23 mouse cellular contexts compared by ENCODE assay signal in genomic region chr4:77251188-77251587, GRCm38 (mm10).
"Had no signal": no experiment of that assay in that cellular context is flagged by ENCODE, and none has a peak within 500 bp of the region (broad histone marks: within the 10 kb centered on the region; RNA-seq: fewer than 3 reads in every experiment).

No protein-coding gene starts in this region.

- H3K9me3 ChIP-seq: heart, embryonic 13.5 days; heart, embryonic 15.5 days; hindbrain, embryonic 15.5 days; limb, embryonic 10.5 days; limb, embryonic 12.5 days had no signal

- ATAC-seq: forebrain, postnatal 0 days; intestine, embryonic 16.5 days had no signal

- H3K27me3 ChIP-seq: heart, embryonic 13.5 days; heart, embryonic 15.5 days; hindbrain, embryonic 15.5 days; limb, embryonic 12.5 days had no signal

- H3K9ac ChIP-seq: forebrain, postnatal 0 days; heart, embryonic 13.5 days; heart, embryonic 15.5 days; hindbrain, embryonic 15.5 days; limb, embryonic 12.5 days had no signal

- H3K4me1 ChIP-seq: heart, embryonic 13.5 days; heart, embryonic 15.5 days; hindbrain, embryonic 15.5 days; limb, embryonic 10.5 days; limb, embryonic 12.5 days had no signal

- H3K27ac ChIP-seq: heart, adult 2 months; heart, embryonic 13.5 days; heart, embryonic 15.5 days; hindbrain, embryonic 15.5 days; layer of hippocampus, adult 2 months; left cerebral cortex, adult 2 months; limb, embryonic 10.5 days; limb, embryonic 12.5 days had no signal

- DNase-seq: forebrain, postnatal 0 days; gastrocnemius, postnatal 14 days; gastrocnemius, postnatal 36 days; heart, adult 11 months; heart, adult 2 months; heart, postnatal 14 days; heart, postnatal 36 days; kidney, adult 18-20 months; kidney, adult 8-10 months; kidney, postnatal 10 days; kidney, postnatal 25 days; kidney, postnatal 4 days; liver had no signal

- H3K4me3 ChIP-seq: heart, adult 2 months; heart, embryonic 13.5 days; heart, embryonic 15.5 days; hindbrain, embryonic 15.5 days; layer of hippocampus, adult 2 months; left cerebral cortex, adult 2 months; limb, embryonic 10.5 days; limb, embryonic 12.5 days had no signal

- H3K36me3 ChIP-seq: heart, embryonic 13.5 days; heart, embryonic 15.5 days; hindbrain, embryonic 15.5 days; limb, embryonic 10.5 days; limb, embryonic 12.5 days had no signal

- H3K4me2 ChIP-seq: heart, embryonic 11.5 days; heart, embryonic 13.5 days; heart, embryonic 15.5 days; hindbrain, embryonic 15.5 days; limb, embryonic 12.5 days; liver, embryonic 11.5 days had no signal
